Mouse (Mus musculus) embryonic fibroblast, embryonic 13.5 days (primary cell): ENCODE measurements at regions not wholly inside any gene's neighbourhood (a gene's known extent, or its start where the extent isn't known, plus 50 kb on each side); places are given as distances from the start of the nearest gene placed in this dataset.

Source experiments
- CTCF ChIP-seq: IDR thresholded peaks from 2 replicates; pipeline ENCODE4 v1.5.1; 2011; ENCODE audit warnings: mild to moderate bottlenecking, control low read depth, low read length, moderate library complexity, borderline replicate concordance; ENCODE audit not compliant: insufficient read depth
- POLR2A ChIP-seq: IDR thresholded peaks from 2 replicates; pipeline ENCODE4 v1.6.1; 2011; ENCODE audit warnings: low read depth, mild to moderate bottlenecking, control low read depth, low read length, moderate library complexity

DNA sequence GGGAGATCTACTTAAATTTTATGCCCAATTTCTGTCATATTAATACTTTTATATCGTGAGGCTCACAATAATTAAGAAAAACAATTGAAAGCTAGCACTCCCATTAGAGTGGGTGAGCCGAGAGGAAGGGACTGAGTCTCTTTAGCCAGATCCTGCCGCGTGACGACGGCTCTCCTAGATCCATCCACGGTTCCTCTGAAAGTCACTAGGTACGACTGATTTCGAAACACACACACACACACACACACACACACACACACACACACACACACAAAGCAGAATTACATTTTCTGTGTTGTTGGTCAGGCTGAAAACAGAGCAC, 62.6 kb downstream of the Ccdc54 start:
- TF ChIP-seq CTCF (no peak), POLR2A (no peak; the same call in 1 of the 2 replicates)
